Mouse (Mus musculus) layer of hippocampus, postnatal 36 days (tissue): Measurements from ENCODE around the gene Thpo. TPM values are rescaled to one million over a fixed set of nuclear protein-coding genes. Genes with fewer than 3 reads are reported as not detected.

Experiments
- DNase-seq, 2 experiments: peaks; one replicate each; pipeline ENCODE4 v3.0.0; 2022
- total RNA-seq, 2 experiments: library from RNA; stranded (reverse); gene quantifications; 2 replicates each; pipeline ENCODE4 v1.2.3; 2021

The Thpo gene
- total RNA-seq, 2 experiments from 2014 or later, result 14.1 to 15.8 TPM

DNA sequence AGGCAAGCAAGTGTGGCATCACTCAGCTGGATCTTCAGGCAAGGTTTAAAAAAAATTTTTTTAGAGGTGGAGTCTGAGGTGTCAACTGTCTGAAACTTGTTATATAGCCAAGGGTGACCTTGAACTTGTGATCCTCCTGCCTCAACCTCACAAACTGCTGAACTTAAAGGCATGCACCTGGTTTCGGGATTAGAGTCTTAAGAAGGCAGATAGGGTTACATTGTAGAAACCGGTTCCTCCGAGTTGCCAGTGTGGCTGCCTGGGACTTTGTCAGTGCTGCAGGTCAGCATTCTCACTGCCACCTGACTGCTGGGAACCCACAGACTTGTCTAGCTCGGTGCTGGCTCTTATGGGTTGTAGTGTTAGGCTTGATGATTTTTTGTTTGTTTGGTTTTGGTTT lies 11.1 kb downstream of the Thpo start:
- DNase-seq, result no peak

DNA sequence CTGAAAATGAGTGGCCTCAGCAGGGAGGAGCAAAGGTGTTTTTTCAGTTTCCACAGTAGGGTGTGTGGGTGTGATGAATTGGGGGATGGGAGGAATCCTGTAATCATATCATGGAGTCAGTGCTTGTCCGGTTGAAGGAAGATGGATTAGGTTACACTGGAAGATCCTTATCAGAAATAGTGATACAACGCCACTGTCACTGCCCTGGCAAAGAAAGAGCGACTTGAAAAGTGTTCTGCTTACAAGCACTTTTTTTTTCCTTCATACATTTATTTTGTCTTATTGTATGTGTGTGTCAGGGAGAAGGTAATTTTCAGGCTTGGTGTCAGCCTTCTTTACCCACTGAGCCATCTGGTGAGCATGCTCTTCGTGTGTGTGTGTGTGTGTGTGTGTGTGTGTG lies 11.6 kb downstream of the Thpo start:
- no peak for DNase-seq

DNA sequence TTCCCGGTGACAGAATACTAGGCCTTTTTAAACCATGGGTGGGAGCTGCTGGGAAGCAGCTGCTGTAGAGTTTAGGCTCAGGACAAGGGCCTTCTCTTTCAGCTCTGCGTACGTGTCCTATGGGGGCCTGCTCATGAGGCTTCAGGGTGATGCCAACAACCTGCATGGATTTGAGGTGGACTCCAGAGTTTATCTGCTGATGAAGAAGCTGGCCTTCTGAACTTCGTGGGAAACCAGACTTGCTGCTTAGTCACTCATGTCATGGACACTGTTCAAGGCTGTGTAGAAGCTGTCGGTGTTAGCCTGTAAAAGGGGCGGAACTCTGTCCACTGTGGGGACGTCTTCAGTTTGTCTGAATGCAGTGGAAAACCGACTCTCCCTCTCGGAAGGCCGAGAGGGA lies 12.5 kb downstream of the Thpo start:
- DNase-seq, result no peak

DNA sequence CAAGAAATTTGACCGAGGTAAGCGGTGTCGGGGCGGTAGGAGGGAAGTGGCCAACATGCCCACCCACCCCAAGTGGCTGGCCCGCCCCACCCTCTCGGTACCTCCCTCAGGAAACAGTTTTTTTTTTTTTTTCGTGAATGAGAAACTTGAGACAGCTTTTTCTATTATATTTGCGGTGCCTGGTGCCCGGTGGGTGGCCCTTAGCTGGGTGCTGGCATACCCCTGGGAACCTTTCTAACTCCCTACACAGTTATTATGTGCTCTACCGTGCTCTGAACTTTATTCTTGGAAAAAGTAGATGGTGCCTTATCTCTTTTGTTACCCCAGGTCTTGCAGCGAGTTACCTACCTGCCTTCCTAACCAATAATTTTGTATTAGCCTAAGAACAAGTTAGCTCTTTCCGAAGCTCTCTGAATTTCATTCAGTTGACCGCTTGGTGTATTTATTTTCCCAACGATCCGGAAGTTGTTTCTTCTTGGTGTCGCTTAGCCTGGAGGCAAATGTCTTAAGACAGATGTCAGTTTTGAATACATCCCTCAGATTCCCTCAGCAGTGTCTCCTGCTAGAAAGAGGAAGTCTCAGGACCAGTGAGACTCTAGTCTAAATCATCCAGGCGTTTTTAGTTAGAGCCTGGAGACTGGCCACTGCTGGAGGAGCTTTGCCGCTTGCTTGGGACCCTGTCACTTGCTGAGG lies 16.2 kb downstream of the Thpo start:
- DNase-seq, result no peak

DNA sequence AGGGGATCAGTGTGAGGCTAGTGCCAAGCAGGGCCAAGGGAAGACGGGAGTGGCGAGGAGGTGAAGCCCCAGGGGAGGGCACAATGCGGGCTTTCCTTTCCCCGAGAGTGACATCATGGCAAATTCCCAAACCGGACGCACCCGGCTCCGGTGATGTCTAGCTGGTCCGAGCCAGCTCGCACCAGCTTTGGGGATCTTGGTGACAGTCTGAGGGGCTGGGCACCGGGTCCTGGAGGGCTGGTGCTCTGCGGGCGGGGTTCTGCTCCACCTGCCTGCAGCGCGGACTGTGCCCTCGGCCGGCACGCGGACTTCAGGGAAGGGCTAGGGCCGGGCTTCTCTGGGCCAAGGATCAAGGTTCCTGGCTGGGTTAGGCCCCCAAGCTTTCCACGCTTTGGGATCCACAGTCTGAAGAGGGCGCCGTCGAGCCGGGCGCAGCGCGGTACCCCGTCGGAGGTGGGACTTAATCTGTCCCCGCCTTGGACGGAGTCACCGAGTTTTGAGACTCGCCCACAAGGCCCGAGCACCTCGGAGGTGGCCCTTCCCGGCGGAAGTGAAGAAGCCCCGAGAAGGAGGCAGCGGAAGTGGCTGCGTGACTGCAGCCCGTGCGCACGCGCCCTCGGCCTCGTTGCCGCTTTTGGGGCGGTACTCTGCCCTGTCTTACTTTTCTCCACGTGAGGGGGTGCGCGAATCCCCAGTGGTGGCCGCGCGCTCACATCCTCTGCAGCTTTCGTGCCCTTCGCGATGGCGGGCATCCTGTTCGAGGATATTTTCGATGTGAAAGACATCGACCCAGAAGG lies 16.9 kb downstream of the Thpo start, which contains the start of the genes Polr2h and Clcn2:
Polr2h (plus strand) TSS at position 485 of the 797 bp plus-strand sequence.
Clcn2 (minus strand) TSS at position 566 of the 797 bp plus-strand sequence.
- peak; percentile 95 to 98 for DNase-seq

DNA sequence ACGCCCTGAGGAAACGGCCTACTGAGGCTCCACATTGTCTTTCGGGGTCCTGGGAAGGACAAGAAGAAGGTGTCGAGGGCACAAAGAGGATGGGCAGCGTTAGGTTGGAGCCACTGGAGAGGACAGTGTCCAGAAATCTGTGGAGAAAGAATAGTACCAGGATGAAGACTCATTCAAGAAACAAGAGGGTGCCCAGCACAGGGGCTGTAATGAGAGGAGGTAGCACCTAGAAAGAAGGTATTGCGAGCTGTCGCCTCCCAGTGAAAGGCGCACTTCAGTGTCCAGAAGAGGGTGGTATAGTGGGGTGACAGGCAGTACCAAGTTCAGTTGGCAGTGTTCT lies 17.5 kb downstream of the Thpo start:
- peak in 1 of 2 experiments; percentile 28 for DNase-seq

DNA sequence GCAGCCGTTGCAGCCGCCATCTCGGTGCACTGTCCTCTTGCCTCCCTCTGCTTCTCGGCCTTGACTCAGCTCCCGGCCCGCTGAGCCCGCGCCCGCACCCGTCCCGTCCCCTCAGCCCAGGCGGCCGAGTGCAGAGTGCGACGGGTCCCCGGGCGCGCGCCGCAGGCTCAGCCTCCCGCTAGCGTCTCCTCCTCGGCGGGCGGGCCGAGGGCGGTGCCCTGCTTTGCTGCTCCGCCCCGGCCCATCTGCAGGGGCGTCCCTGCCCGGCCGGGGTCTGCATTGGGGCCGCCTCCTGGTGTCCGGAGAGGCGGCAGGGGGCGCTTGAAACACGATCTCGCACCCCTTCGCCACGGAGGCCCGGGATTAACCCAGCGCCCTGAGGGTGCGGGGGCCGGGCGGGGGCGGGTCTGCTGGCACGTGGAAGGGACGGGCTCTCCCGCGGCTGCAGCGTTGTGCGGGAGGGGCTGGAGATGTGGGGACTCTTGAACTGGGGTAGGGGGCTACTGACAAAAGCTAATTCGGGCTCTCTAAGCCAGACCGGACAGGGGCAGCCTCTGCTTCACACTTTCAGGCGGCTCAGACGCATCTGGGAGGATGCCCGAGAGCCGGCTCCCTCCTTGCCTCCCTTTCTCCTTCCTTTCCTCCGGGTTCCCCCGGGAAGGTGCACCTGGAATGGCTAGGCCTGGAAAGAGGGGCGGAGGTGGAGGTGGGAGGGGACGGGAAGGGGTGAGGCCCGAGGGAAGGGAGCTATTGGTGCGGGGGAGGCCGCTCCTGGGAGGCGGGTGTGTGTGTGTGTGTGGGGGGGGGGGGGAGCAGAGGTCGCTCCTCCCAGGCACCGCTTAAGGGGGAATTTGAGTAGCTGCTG lies 18.1 kb downstream of the Thpo start:
- peak; percentile 83 to 87 for DNase-seq

DNA sequence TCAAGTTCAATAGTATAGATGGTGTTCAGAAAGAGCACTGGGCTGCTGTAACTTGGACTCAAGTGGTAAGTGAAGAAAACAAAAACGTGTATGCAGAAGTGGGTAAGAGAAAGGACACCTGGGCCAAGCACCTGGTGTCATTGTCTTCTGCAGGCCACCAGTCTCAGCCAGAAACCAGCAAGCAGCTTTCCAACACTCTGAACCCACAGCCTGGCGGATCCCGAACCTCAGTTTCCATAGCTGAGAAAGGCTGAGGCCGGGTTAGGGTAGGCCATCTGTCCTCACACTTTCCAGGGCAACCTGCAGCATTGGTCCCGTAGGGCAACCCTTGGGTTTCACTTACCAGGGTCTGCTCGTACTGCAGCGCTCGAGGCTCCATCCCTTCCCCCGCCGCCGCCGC lies 18.7 kb downstream of the Thpo start:
- DNase-seq, result no peak

DNA sequence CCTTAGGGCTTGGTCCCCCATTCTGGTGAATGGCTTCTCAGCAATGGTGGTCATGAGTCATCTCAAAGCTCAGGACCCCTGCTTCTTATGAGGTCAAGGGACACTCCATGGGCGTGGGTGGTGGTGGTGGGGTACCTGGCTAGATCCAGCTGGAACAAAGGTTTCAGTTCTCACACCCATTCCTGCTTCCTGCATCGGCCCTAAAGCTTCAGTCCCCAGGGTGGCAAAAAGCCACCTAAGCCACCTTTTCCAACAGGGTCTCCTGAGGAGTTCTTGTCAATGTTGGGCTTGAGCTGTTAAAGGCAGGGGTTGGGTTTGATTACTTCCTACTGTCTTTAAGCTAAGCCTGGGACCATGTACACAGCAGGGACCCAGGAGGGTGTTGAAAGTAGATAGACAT lies 19.1 kb downstream of the Thpo start:
- no peak for DNase-seq

DNA sequence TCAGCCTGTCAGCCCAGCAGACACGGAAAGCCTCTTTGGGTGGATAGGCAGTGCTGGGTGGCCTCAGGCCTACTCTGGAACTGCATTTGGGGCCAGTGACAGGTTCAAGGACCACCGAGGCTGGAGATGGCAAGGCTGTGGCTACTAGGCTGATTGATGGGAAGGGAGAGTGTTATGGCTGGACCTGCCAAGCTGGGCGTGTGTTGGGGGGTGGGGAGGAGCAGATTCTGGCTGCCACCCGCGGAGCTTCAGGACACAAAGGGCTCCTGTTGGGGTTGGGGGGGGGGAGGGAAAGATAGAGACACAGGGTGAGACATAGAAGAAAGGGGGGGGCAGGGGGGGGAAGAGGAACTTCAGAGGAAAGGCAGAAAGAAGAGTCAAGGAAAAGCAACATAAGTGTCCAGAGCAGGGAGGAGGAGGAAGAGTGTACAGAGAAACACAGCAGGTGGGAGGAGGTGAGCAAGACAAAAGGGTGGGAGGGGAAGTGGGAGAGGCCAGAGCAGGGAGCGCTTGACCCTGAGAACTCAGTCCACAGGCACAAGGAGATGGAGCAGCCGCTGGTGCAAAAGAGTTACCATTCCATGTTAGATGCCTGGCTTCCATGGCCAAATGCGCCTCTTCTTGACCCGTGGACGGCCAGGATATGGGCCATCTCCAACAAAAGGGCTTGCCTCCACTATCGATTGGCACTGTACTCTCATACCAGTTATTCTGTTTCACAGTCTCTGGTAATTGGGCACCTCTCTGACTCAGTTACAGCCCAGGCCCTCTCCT lies 19.8 kb downstream of the Thpo start:
- DNase-seq, result no peak

DNA sequence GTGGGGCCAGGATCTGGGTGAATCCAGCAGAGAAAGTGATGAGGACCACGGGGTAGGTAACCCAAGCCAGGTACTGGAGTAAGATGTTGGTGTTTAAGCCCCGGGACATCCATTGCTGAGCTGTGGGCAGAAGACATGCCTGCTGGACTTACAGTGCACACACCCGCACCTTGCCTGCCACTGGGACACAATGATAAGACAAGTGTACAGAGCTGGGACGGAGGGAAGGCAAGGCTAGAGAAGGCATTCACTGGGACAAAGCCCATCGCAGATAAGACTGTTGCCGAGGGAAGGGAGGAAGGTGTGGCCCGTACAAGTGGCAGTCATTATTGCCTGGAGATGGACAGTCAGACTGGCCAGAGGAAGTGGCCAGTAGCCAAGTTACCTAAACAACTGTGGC lies 21.4 kb downstream of the Thpo start:
- DNase-seq, result no peak

DNA sequence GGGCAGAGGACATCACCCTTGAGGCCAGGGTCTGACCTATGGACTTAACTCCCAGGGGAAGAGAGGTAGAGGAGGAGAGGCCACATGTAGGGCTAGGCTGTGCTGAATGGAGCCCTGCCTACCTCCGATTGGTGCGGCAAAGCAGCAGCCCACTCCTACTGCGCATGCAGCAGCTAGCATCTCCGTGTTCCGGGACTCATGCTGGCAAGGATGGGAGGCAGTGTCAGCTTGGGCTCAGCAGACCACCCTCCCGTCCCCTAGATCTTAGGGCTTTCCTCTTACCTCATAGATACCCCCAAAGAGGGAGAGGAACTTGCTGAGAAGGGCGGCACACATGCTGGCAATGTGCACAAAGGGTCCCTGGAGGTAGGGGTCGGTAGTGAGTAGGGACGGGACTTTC lies 22.1 kb downstream of the Thpo start:
- DNase-seq, result no peak

DNA sequence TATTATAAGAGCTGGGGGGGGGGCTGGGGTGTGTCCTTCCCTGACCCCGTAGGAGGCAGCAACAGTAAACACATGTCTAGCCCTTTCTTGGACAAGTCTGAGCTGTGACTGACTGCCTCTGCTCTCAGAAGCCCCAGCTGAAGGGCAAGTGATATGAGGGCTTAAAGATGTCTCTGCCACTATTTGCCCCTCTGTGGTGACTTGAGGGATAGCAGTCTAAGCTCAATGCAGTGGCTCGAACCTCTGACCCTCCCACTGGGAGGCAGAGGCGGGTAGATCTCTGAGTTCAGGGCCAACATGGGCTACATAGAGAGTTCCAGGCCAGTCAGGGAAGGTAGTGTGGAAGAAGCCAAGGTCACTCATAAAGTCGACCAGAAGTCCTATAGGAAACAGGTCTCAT lies 23.5 kb downstream of the Thpo start:
- DNase-seq, result no peak

DNA sequence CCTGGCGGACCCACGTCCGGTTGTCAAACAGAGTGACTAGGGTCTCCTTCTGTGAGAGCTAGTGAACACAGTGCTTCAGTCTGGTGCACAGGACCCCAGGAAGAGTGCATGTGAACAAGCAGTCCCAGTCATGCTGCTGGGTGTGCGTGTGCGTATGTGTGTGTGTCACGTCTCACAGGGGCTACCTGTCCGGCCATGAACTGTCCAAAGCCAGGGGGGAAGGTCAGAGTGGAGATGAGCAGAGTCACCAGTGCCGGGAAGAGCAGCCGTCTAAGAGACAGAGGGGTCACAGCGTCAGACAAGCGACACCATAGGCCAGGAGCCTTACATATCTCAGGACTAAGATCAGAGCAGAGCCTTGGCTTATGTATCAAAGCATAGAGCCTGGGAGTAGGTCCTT lies 23.9 kb downstream of the Thpo start:
- DNase-seq, result no peak

DNA sequence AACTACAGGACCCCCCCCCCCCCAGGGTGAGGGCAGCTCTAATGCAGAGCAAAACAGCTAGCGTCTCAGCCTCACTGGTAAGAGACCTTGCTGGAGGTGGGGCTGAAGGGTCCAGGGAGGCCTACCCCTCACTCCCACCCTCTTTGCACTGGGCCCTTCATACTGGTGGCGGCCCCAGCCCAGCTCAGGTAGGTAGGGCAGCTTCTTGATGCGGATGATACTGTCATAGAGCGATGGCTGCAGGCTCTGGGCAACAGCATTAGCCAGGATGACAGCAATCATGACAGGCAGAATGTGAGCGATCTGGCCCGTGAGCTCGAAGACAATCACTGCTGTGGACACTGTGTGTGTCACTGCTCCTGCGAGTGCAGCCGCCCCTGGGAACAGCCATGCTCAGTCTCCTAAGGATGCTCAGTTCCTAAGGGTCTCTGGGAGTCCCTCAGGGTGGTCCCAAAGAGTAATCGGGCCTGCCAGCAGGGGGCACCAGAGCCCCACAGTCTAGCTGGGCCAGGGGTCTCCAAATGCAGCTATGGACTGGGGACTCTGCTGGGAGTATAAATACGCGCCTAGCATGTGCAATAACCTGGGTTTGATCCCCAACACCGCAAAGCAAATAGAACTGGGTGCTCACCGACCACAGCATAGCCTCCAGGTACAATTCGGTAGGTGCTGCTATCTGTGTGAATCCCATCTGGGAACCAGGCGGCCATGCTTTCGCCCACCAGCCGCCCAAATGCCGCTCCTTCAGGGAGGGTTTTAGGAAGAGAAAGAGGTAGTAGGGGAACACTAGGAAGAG lies 25.2 kb downstream of the Thpo start:
- no peak for DNase-seq

DNA sequence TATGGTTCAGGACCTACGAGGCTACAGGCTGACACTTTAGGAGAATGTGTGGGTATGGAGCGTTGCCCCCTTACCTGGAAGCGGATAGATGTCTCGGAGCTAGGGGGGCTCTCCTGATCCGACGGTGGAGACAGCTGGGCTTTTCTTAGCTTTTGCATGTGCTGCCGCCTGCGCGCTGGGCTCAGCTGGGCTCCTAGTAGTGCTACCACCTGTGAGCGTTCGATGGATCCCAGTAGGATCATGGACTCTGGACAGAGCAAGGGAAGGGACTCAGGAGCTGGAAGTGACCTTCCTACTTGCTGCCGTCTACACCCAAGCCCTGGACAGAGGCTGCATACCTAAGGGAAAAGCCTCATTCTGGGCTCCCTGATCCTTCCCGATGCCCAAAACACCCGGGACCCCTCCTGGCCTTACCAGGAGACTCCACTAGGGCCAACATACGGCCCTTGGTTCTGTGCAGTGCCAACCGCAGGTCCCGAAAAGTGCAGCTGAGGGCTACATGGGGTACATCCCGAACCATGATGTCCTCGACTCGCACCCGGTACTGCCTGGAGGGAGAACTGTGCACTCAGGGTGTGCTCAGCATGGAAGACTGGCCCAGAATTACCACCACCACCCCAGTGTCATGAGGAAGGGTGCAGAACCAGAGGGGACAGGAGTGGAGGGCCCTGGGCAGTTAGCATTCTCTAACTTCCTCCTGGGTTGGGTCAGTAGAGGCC lies 25.9 kb downstream of the Thpo start:
- no peak for DNase-seq

DNA sequence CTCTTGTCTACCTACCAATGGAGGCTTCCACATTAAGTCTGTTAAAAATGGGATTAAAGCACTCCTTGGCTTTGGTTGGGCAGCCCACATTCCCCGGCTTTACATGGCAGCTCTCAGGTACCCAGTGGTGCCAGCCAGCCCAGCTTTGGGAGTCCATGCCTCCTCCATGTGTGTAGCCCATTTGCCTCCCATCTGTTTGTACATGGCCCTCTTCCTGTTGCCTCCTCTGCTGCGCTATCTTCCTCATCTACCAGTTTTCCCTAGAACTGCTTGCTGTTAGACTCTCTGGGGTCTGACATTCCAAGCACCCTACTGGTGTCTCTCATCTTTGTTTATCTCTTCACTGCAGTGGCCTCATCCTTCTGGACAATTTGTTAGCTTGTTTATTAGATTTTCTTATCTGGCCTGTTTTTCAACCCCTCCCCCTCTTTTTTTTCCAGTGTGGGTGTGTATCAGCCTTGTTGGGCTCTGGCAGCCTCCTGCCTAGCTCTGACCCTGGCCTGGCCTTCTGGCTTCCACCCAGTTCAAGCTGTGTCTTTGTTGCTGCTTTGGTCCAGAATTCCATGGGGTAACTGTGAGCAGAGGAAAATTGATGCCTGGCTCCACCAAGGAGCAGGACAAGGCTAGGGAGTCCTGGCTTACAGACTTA lies 27.8 kb downstream of the Thpo start:
- DNase-seq, result no peak

DNA sequence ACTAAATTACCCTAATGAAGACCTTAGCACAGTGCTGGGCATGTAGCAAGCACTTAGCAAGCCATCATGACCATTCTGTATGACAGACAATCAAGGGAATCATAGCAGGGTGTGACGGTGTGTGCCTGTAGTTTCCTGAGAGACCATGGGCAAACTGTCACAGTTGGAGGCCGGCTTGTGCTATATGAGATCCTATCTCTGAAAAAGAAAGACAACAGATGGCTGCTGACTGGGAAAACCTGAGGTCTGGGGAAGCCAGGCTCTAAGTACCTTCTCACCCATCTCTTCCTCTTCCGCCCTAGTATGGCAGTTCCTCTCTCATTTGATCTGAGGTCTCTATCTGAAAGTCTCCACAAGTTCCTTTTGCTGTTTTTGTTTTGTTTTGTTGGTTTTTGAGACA lies 28.5 kb downstream of the Thpo start:
- no peak for DNase-seq

DNA sequence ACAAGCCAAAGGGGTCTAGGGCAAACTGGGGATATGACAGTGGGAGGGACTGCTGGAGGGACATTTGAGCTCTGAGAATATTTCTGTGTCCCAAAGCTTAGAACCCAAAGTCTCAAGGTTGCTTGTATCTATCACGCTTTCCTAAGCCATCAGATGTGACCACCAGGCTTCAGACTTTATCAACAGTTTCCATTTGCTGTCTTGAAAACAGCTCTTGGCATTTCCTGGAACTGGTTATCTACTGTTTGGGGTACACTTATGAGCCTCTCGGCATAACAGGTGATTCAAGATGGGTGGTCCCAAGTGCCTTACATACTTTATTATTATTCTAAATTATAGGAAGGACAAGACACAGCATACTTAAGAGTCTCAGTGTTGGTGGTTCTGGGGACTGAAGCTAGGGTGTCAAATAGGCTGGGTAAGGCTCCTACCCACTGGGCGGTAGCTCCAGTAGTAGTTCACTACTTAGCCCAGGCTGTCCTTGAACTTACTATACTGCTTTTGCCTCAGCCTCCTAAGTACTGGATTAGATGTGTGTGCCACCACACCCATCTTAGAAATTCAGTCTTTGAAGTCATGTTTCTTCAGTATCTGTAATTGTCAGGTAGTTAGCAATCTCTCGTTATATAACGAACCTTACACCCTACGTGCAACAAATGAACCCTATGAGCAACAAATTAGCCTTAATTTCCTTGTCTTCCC lies 30.5 kb downstream of the Thpo start:
- DNase-seq, result no peak

DNA sequence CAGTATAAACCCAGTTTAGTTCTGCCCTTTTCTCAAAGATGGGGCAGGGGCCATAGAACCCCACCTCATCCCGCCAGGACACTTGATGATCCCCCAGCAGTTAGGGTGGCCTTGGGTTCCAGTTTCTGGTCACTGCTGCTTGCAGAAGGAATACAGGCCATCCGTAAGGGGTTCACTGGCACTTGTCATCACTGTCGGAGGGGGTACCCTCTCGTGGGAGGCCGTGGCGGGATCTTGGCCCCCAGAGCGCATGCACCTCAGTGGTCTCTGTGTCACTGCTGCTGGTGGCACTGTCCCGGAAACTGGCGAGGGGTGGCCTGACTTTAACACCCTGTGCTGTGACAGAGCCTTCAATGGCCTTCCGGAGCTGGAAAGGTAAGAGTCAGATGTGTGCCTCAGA lies 31.2 kb downstream of the Thpo start:
- no peak for DNase-seq
